Mouse (Mus musculus): ENCODE results near the gene Chrna9. TPM values are rescaled to one million over a fixed set of nuclear protein-coding genes. Genes with fewer than 3 reads are reported as not detected.
A peak's percentile ranks its signal among the peaks of the same experiment; 100 is the strongest.

Chrna9 gene
- total and polyA plus RNA-seq, 3 experiments, result 0.57 TPM; not detected in 2

- Histone ChIP-seq H3K9me3 (replicated peaks; ENCODE audit: low read length) (no peaks in the 10 kb centered on the region), H3K4me1 (ENCODE audit: control insufficient read depth in 1 of 2, insufficient read depth in 2 of 2) (peaks cover 17 to 42% of the 10 kb centered on the region in 2 experiments), H3K27me3 (replicated peaks) (no peaks in the 10 kb centered on the region), H3K4me2 (ENCODE audit: insufficient read depth, low read depth, poor library complexity, severe bottlenecking) (peak within 1 kb of the TSS; percentile 74), H3K9ac (ENCODE audit: insufficient read depth, low read depth) (no peak within 1 kb of the TSS), H3K4me3 (replicated peaks in 1 of 3; ENCODE audit: low read depth in 2 of 3, low read length in 2 of 3, poor library complexity in 1 of 3) (peak within 1 kb of the TSS; percentile 5 to 34 (median 16)), H3K36me3 (replicated peaks in 1 of 2; ENCODE audit: control insufficient read depth in 1 of 2, insufficient read depth in 1 of 2, low read length in 1 of 2) (no peaks in the 10 kb centered on the region), H3K79me2 (replicated peaks; ENCODE audit: control insufficient read depth, extremely low read depth, insufficient read depth, poor library complexity, severe bottlenecking) (no peaks in the 10 kb centered on the region), H3K27ac (ENCODE audit: insufficient read depth, low read depth) (no peak within 1 kb of the TSS)
- in situ Hi-C loops (cut with MboI; ENCODE audit: low pct_ligation_motif_present, low pct_unique_long_range_greater_than_20kb, low sequenced_read_pairs), result no loop called here
- no peak for TF ChIP-seq ZMIZ1 (IDR thresholded peaks at IDR 0.05; ENCODE audit: low read depth, low read length)
- no peak for TF ChIP-seq HCFC1 (IDR thresholded peaks at IDR 0.05; ENCODE audit: low read depth, low read length)
- no peak for TF ChIP-seq CTCF (conservative IDR thresholded peaks at IDR 0.05 in 1 of 2, IDR thresholded peaks at IDR 0.05 in 1 of 2; ENCODE audit: low read depth in 2 of 2, low read length in 2 of 2)
- TF ChIP-seq TCF12 (IDR thresholded peaks at IDR 0.05; ENCODE audit: low read depth, low read length), result no peak
- TF ChIP-seq ELF1 (IDR thresholded peaks at IDR 0.05; ENCODE audit: low read depth, low read length), result no peak
- no peak for TF ChIP-seq ETS1 (conservative IDR thresholded peaks at IDR 0.05; ENCODE audit: low read depth, low read length)
- TF ChIP-seq BHLHE40 (IDR thresholded peaks at IDR 0.05; ENCODE audit: low read depth, low read length), result no peak
- TF ChIP-seq MAFK (IDR thresholded peaks at IDR 0.05; ENCODE audit: insufficient replicate concordance, low read length), result no peak
- TF ChIP-seq CHD1 (IDR thresholded peaks at IDR 0.05; ENCODE audit: low read depth, low read length), result no peak
- no peak for TF ChIP-seq ZNF384 (IDR thresholded peaks at IDR 0.05; ENCODE audit: low read depth, low read length)
- no peak for TF ChIP-seq MYC (IDR thresholded peaks at IDR 0.05; ENCODE audit: low read depth, low read length)
- TF ChIP-seq MXI1 (IDR thresholded peaks at IDR 0.05; ENCODE audit: low read depth, low read length), result no peak
- TF ChIP-seq GABPA (IDR thresholded peaks at IDR 0.05; ENCODE audit: insufficient replicate concordance, low read depth, low read length), result no peak
- no peak for TF ChIP-seq MAX (IDR thresholded peaks at IDR 0.05; ENCODE audit: low read length)
- no peak for TF ChIP-seq E2F4 (IDR thresholded peaks at IDR 0.05; ENCODE audit: insufficient replicate concordance, low read depth, low read length)
- no peak for TF ChIP-seq JUN (IDR thresholded peaks at IDR 0.05; ENCODE audit: insufficient read depth, low read depth, low read length)
- TF ChIP-seq USF1 (IDR thresholded peaks at IDR 0.05; ENCODE audit: low read depth, low read length), result no peak
- no peak for TF ChIP-seq POLR2A (IDR thresholded peaks at IDR 0.05; ENCODE audit: low read depth, low read length)
- no peak for TF ChIP-seq CHD2 (IDR thresholded peaks at IDR 0.05; ENCODE audit: low read length)
- TF ChIP-seq NRF1 (IDR thresholded peaks at IDR 0.05; ENCODE audit: low read depth, low read length), result no peak
- dilution Hi-C loops (cut with MboI; ENCODE audit: extremely low pct_ligation_motif_present, extremely low pct_unique_long_range_greater_than_20kb, low sequenced_read_pairs), result no loop called here
- no peak for DNase-seq (ENCODE audit: extremely low read depth)
These were observed 69.6 kb downstream of the Chrna9 start, which contains the start of gene 9130230L23Rik for GRCm38 (mm10) chr5:66004134-66004925. Gene 9130230L23Rik (minus strand): TSS chr5:66004285.
